Mouse (Mus musculus): ENCODE measurements around the gene Fgfr2.
A peak's percentile ranks its signal among the peaks of the same experiment; 100 is the strongest.

The Fgfr2 gene

GRCm38 (mm10) chr7:132793467-132793866 lies 329.7 kb downstream of the Fgfr2 start:
- peak; percentile 91 for DNase-seq

GRCm38 (mm10) chr7:132790447-132791219 lies 332.5 kb downstream of the Fgfr2 start:
- no peak for DNase-seq

GRCm38 (mm10) chr7:132788826-132789225 lies 334.3 kb downstream of the Fgfr2 start:
- peak; percentile 92 for DNase-seq

- no peak for DNase-seq
Measured at GRCm38 (mm10) chr7:132787496-132788190, 335.5 kb downstream of the Fgfr2 start.

GRCm38 (mm10) chr7:132787022-132787421 lies 336.1 kb downstream of the Fgfr2 start:
- no peak for DNase-seq

GRCm38 (mm10) chr7:132786522-132786921 lies 336.6 kb downstream of the Fgfr2 start:
- no peak for DNase-seq

GRCm38 (mm10) chr7:132786011-132786410 lies 337.1 kb downstream of the Fgfr2 start:
- no peak for DNase-seq

GRCm38 (mm10) chr7:132784101-132784500 lies 339.0 kb downstream of the Fgfr2 start:
- no peak for DNase-seq

GRCm38 (mm10) chr7:132781850-132782249 lies 341.3 kb downstream of the Fgfr2 start:
- DNase-seq: no peak

GRCm38 (mm10) chr7:132781130-132781814 lies 341.9 kb downstream of the Fgfr2 start:
- no peak for DNase-seq

- DNase-seq: no peak
Measured at GRCm38 (mm10) chr7:132780611-132781010, 342.5 kb downstream of the Fgfr2 start.

- DNase-seq: no peak
Measured at GRCm38 (mm10) chr7:132778630-132779029, 344.5 kb downstream of the Fgfr2 start.

GRCm38 (mm10) chr7:132777728-132778453 lies 345.3 kb downstream of the Fgfr2 start:
- DNase-seq: no peak

- DNase-seq: no peak
Measured at GRCm38 (mm10) chr7:132777117-132777516, 346.0 kb downstream of the Fgfr2 start.

- DNase-seq: no peak
Measured at GRCm38 (mm10) chr7:132776338-132777111, 346.6 kb downstream of the Fgfr2 start.

- DNase-seq: no peak
Measured at GRCm38 (mm10) chr7:132775922-132776321, 347.2 kb downstream of the Fgfr2 start.

- no peak for DNase-seq
Measured at GRCm38 (mm10) chr7:132775333-132775732, 347.8 kb downstream of the Fgfr2 start.

GRCm38 (mm10) chr7:132773011-132773705 lies 350.0 kb downstream of the Fgfr2 start:
- DNase-seq: no peak

GRCm38 (mm10) chr7:132772440-132772839 lies 350.7 kb downstream of the Fgfr2 start:
- DNase-seq: no peak

- no peak for DNase-seq
Measured at GRCm38 (mm10) chr7:132768498-132769344, 354.4 kb downstream of the Fgfr2 start.

- DNase-seq: no peak
Measured at GRCm38 (mm10) chr7:132767999-132768370, 355.2 kb downstream of the Fgfr2 start.

All from layer of hippocampus, adult 9-11 months (tissue).